Mouse (Mus musculus): ENCODE data around the gene Glo1.

GRCm38 (mm10) chr17:30658152-30658544, 31.5 kb upstream of the Glo1 start:
- TF ChIP-seq GATA1 (IDR thresholded peaks at IDR 0.05; ENCODE audit: borderline replicate concordance, low read length) = no peak
- TF ChIP-seq CTCF (IDR thresholded peaks at IDR 0.05; ENCODE audit: low read depth, low read length) = no peak
- TF ChIP-seq TAL1 (conservative IDR thresholded peaks at IDR 0.05; ENCODE audit: low read depth, low read length) = no peak

Measured in G1E (cell line).